Mouse (Mus musculus): ENCODE data around the gene Olfr685.

Olfr685 gene

GRCm38 (mm10) chr7:105185912-105186311 lies at the start of gene Olfr685:
Gene Olfr685, minus strand, starts transcription at chr7:105186012.
- DNase-seq (ENCODE audit: low read depth), result no peak

GRCm38 (mm10) chr7:105229386-105229785 lies 43.6 kb upstream of the Olfr685 start:
- no peak for DNase-seq (ENCODE audit: low read depth)

- no peak for DNase-seq (ENCODE audit: low read depth)
Observed at GRCm38 (mm10) chr7:105228138-105228537, 42.3 kb upstream of the Olfr685 start.

DNA sequence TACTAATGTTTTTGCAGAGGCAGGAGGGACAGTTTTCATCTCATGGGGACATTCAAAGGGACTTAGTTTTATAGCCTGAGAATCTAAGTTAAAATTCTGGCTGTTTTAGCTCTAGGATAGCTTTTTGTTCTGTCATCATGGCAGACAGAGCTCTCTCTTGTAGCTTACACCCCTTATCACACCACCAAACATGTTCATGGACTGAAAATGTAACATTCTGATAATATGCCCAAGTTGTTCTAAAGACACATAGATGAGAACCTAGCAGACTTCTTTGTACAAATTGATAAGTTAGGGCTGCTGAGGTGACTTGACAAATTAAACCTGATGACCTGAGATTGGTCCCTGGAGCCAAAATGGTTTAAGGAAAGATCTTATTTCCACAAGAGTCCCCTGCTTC lies 40.9 kb upstream of the Olfr685 start:
- DNase-seq (ENCODE audit: low read depth), result no peak

- DNase-seq (ENCODE audit: low read depth), result no peak
Observed at GRCm38 (mm10) chr7:105226072-105226471, 40.3 kb upstream of the Olfr685 start.

GRCm38 (mm10) chr7:105218281-105218680 lies 32.5 kb upstream of the Olfr685 start:
- DNase-seq (ENCODE audit: low read depth), result no peak

DNA sequence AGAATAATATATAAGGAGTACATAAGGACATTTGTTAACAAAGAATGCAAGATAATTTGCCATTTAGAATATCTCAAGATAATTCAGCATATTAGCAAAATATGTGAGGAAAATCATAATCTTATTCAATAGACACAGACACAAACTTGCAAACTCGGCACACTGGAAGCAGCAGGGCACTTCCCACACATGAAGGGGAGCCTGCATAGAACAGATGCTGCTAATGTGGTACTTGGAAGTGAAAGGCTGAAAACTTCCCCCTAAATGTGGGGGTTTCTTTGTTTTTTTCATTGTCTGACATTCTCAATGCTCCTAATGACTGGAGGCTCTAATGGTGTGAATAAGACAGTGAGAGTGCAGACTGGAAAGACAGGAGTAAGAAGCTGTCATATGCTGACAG lies 28.9 kb upstream of the Olfr685 start:
- no peak for DNase-seq (ENCODE audit: low read depth)

GRCm38 (mm10) chr7:105207385-105207784 lies 21.6 kb upstream of the Olfr685 start, which contains the start of gene Olfr686:
Gene Olfr686, minus strand, starts transcription at chr7:105207485.
- no peak for DNase-seq (ENCODE audit: low read depth)

GRCm38 (mm10) chr7:105170773-105171172 lies 15.0 kb downstream of the Olfr685 start:
- no peak for DNase-seq (ENCODE audit: low read depth)

DNA sequence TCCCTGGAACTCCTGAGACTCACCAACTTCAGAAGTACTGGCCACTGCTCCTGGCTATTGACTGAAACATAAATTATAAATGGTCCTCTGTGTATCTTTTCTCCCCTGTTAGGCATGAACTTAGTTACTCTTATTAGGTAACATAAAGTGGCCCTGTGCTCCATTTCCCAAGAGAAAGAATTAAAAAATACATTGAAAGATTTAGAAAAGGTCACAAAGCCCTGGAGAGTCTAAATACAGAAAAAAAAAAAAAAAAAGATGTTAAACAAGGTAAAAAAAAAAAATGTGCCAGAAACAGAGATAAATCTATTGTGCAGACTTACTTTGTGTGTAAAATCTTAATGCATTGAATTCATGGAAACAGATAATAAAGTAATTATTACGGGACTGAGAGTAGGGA lies 22.3 kb downstream of the Olfr685 start, which contains the start of gene Olfr684:
Gene Olfr684 (minus strand): TSS at position 101 of the 400 bp plus-strand sequence.
- DNase-seq (ENCODE audit: low read depth), result no peak

DNA sequence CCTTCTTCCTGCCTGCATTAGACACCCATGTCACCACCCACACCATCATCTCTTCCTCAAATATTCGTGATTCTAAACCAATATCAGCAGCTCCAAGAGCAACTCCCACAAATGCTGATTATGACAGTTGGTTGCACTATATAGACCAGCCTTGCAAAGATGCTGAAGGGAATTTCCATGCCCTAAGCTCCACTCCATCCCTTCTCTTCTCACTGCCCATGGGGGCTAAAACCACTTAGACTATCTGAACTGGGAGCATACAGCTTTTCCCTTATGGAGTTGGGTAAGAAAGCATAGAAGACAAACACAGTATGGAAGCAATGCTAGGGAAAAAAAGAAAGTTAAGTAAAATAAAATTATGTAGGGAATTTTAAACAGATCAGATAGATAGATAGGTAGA lies 38.9 kb downstream of the Olfr685 start, which contains the start of gene Olfr683:
Gene Olfr683 (minus strand): TSS at position 101 of the 400 bp plus-strand sequence.
- no peak for DNase-seq (ENCODE audit: low read depth)

GRCm38 (mm10) chr7:105141275-105141674 lies 44.5 kb downstream of the Olfr685 start:
- DNase-seq (ENCODE audit: low read depth), result no peak

All from induced T-regulatory cell, adult 2 months (primary cell).